Mouse (Mus musculus) retina, postnatal 7 days (tissue): Measurements from ENCODE around the gene Sys1.

Source experiments
- DNase-seq: peaks from one replicate; pipeline ENCODE4 v3.0.0-alpha.2; 2012; ENCODE audit warnings: low read depth, low spot score

Sys1 gene

DNA sequence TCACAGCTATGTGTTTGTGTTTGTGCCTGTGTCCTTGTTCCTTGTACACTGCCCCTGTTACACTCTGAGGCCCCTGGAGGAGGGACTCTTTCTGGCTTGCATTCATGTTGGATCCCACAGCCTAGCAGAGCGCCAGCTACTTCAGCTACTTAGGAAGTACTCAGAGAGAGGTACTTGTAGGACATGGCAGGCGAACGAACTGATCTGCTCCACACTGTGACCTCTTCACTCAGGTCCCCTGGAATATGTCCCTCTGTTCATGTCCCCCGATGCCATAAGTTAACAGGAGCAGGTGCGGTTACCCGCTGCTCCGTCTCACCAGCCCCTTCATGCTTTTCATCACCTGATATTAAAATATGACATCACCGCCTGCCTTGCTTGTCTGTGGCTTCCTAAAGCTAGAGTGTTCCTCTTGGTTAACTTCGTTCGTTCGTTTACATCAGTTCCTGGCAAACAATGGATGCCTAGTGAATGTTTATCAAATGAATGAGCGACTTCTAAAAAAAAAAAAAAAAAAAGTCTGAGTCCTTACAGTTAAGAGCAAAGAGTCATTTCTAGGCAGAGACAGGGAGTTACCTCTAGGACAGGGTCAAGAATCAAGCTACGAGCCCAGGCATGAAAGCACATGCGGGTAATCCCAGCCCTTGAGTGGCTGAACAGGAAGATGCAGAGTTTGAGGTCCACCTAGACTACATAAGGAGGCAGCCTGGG, 3.6 kb upstream of the Sys1 start:
- no peak for DNase-seq

DNA sequence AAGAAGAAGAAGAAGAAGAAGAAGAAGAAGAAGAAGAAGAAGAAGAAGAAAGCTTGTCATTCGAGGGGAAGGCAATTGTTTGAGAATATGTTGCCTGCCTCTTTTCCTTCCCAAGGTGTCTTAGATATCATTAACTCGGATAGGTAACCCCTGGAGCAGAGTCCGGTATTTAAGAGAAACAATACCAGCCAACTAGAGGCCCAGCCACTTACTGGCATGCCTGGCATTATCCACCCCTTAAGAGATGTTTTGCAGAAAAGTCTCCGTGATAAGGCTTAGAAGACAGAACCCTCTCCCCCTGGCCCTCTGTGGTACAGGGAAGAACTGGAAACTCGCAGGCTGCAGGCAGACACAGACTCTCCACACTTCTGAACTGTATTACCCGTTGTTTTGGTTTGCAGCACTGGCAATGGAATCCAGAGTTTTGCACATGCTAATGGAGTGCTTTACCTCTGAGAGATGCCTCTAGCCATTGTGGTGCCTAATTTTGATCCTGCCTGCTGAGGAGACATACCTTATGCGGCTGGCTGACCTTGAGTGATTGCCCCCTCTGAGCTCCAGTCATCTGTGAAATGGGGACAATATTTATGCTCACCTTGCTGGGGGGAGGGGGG, 2.8 kb upstream of the Sys1 start:
- DNase-seq = no peak

DNA sequence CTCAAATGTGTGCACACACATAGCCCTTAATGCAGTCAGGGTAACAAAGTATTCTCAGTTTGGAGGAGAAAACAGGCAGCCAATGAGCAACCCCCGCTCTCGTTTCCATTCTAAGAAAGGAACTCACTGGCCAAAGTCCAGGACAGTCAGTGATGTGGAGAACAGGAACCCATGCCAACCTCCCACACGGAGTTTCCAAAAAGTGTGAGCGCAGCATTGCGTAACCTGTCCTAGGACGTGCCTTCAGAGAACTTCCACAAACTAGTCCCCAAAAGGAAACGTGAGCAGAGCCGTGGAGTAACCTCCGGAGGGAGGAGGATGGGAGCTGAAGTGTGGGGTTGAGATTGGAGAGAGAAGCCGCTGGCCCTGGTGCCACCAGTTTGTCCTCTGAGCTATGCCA, 1.9 kb upstream of the Sys1 start:
- DNase-seq = no peak

- DNase-seq = no peak
Measured at GRCm38 (mm10) chr2:164455421-164456190, 1.2 kb upstream of the Sys1 start.

DNA sequence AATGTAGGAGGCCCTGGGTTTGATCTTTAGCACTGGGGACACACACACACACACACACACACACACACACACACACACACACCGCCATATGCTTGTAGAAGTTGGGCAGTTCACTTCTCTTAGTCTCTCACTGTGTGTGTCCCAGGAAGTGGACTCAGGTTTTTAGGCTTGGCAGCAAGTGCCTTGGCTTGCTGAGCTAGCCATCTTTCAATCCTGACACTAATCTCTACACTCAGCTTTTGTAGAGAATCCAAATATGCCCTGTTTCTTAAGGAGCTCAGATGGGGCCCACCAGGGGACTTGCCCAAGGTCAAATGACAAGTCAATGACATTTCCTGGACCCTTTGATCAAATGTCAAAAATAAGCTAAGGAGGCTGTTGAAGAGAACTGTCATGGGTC, 351 bp upstream of the Sys1 start:
- DNase-seq = no peak

DNA sequence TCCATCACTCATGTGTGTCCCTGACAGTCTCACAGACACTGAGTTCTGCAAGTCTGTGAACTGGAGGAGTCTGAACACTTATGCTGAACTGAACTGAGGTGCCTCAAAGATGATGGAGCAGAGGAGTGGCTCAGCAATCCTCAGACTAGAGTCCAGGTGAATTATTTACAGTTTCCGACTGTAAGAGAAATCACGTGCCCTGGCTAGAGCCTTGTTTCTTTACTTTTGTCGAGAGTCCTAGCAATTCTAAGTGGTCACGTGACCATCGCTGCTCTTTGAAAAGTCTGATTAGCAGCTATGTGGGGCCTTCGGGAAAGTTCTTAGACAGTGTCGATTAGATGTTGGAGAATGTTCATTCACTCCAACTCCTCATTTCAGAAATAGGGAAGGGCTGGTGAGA, 1.2 kb downstream of the Sys1 start:
- DNase-seq = no peak

GRCm38 (mm10) chr2:164458535-164458934, 1.8 kb downstream of the Sys1 start:
- no peak for DNase-seq

GRCm38 (mm10) chr2:164460745-164461551, 4.2 kb downstream of the Sys1 start, which contains the start of gene Gm20458:
Gene Gm20458, plus strand, starts transcription at chr2:164460967.
- peak; percentile 97 for DNase-seq

- DNase-seq = no peak
Measured at GRCm38 (mm10) chr2:164465161-164465560, 8.4 kb downstream of the Sys1 start.

DNA sequence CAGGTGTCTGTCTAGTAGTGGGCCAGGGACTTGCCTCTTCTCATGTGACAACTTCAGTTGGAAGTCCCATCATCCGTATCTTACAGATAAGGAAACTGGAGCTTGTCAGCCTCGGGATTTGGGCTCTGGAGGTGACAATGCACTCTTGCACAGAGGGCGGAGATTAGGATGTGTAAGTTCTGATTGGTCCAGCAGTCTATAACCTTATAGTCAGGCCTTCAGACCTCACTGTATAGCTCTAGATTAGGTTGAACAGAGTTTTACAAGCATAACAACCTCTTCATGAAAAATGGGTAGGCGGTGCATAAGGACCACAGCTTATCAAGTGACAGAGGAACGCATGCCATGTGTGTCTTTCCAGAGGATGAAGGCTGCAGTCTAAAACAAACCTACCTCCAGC, 10.0 kb downstream of the Sys1 start:
- no peak for DNase-seq

GRCm38 (mm10) chr2:164470254-164470653, 13.5 kb downstream of the Sys1 start:
- peak; percentile 39 for DNase-seq

- no peak for DNase-seq
Measured at GRCm38 (mm10) chr2:164473624-164474023, 16.9 kb downstream of the Sys1 start, which contains the start of gene Trp53tg5. Gene Trp53tg5, minus strand, starts transcription at chr2:164473724.

DNA sequence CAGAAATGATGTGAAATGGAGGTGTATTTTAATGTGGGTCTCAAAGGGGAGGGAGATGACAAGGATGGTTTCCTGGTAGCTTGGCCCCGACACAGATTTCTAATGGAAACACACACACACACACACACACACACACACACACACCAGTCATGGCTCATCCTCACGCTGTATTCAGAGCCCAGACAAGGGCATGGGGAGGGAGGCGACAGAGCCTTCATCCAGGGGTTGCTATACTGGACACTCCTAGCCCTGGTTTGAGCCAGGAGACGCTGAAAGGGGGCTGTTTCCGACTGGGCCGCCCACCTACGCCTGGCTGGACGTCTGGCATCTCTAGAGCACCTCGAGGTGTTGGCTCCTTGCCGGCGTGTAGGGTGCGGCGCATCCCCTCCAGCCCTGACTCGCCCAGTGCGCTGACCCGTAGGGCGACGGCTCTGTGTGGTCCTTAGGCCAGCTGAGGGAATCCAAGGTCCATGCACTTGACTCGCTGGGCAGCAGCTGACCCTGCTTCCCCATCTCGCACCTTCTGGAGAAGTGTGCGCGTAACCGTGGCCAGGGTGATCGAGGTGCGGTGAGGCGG, 29.0 kb downstream of the Sys1 start, which contains the start of gene Dbndd2:
Gene Dbndd2 (plus strand): TSS at position 426 of the 577 bp plus-strand sequence.
- peak; percentile 30 for DNase-seq

GRCm38 (mm10) chr2:164486258-164487114, 29.7 kb downstream of the Sys1 start:
- DNase-seq = peak; percentile 34

DNA sequence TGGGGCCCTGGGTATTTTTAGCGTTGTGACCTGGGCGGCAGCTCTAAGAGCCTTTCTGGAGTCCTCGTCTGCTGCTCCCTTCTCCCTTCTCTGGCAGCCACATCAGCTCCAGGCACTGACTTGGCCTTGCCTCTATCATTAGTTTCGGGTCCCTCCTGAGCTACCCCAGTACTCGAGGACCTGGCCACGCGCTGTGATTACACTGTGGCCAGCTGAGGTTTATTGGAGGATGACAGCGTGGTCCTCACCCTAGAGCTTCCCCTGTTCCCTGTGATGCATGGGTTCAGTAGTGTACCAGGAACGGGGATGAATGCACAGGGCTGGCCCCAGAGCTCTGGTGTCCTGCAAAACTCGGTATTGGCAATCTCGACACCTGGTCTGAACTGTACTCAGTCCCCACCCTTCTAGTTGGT, 30.4 kb downstream of the Sys1 start:
- DNase-seq = no peak

- DNase-seq = no peak
Measured at GRCm38 (mm10) chr2:164487812-164488211, 31.0 kb downstream of the Sys1 start.

DNA sequence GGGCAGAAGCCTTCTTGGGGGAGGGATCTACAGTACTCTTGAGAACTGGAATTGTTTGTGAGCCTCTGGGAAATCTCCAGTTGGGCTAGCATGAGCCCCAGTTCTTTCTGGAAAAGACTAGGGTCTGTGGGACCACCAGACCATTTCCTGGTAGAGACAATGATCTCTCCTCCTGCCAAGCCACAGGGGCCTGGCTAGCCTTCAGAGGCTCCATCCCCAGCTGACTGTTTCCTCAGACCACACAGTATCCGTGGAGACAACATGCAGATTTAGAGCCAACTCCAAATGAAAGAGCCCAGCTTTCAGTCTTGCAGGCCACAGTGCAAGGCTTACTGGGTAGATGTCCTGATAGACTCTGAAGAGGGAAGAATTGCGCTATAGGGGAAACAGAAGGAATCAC, 37.4 kb downstream of the Sys1 start:
- no peak for DNase-seq

- no peak for DNase-seq
Measured at GRCm38 (mm10) chr2:164496331-164496730, 39.6 kb downstream of the Sys1 start.

- DNase-seq = peak; percentile 81
Measured at GRCm38 (mm10) chr2:164496847-164497690, 40.3 kb downstream of the Sys1 start, which contains the start of gene Pigt. Gene Pigt, plus strand, starts transcription at chr2:164497520.
